Mouse (Mus musculus): ENCODE measurements at regions not wholly inside any gene's neighbourhood (a gene's known extent, or its start where the extent isn't known, plus 50 kb on each side); places are given as distances from the start of the nearest gene placed in this dataset.
"Not testable (repeated sequence)": the region's sequence is repeated elsewhere in the genome, so short reads cannot be mapped to it uniquely, and the experiment has no call there.

- H3K27ac ChIP-seq (replicated peaks): no peak overlapping the region
- H3K27me3 ChIP-seq (replicated peaks): no peaks in the 10 kb centered on the region
- no peak overlapping the region for H3K9ac ChIP-seq
- no peaks in the 10 kb centered on the region for H3K4me1 ChIP-seq
- no peaks in the 10 kb centered on the region for H3K9me3 ChIP-seq
- H3K4me3 ChIP-seq: no peak overlapping the region
- WGBS: 59% methylated on average over 4 of the region's 4 CpGs
- H3K36me3 ChIP-seq: no peaks in the 10 kb centered on the region
- ATAC-seq (ENCODE audit: extremely low read depth, insufficient number of reproducible peaks, low FRiP score, low TSS enrichment): no peak
- H3K4me2 ChIP-seq: no peak overlapping the region
Measured at GRCm38 (mm10) chr2:108034882-108035281, 744.4 kb downstream of the Kcna4 start.

- Histone ChIP-seq H3K4me2 (no peak overlapping the region), H3K4me1 (no peaks in the 10 kb centered on the region), H3K9me3 (no peaks in the 10 kb centered on the region), H3K27ac (replicated peaks) (no peak overlapping the region), H3K9ac (no peak overlapping the region), H3K36me3 (no peaks in the 10 kb centered on the region), H3K27me3 (replicated peaks) (no peaks in the 10 kb centered on the region), H3K4me3 (no peak overlapping the region)
- ATAC-seq (ENCODE audit: extremely low read depth, insufficient number of reproducible peaks, low FRiP score, low TSS enrichment): no peak
- 66% methylated on average over 2 of the region's 2 CpGs for WGBS
Measured at GRCm38 (mm10) chr2:108042086-108042485, 751.6 kb downstream of the Kcna4 start.

- no peak overlapping the region for H3K4me3 ChIP-seq
- no peaks in the 10 kb centered on the region for H3K36me3 ChIP-seq
- no peak overlapping the region for H3K27ac ChIP-seq (replicated peaks)
- no peaks in the 10 kb centered on the region for H3K9me3 ChIP-seq
- no peak for ATAC-seq (ENCODE audit: extremely low read depth, insufficient number of reproducible peaks, low FRiP score, low TSS enrichment)
- no peaks in the 10 kb centered on the region for H3K4me1 ChIP-seq
- 68% methylated on average over 2 of the region's 2 CpGs for WGBS
- no peaks in the 10 kb centered on the region for H3K27me3 ChIP-seq (replicated peaks)
- H3K4me2 ChIP-seq: no peak overlapping the region
- H3K9ac ChIP-seq: no peak overlapping the region
Measured at GRCm38 (mm10) chr2:108044885-108045284, 754.4 kb downstream of the Kcna4 start.

GRCm38 (mm10) chr2:108045997-108046396 lies 755.6 kb downstream of the Kcna4 start:
- Histone ChIP-seq H3K4me3 (no peak overlapping the region), H3K4me1 (no peaks in the 10 kb centered on the region), H3K9me3 (no peaks in the 10 kb centered on the region), H3K36me3 (no peaks in the 10 kb centered on the region), H3K4me2 (no peak overlapping the region), H3K9ac (no peak overlapping the region), H3K27me3 (replicated peaks) (no peaks in the 10 kb centered on the region), H3K27ac (replicated peaks) (no peak overlapping the region)
- ATAC-seq (ENCODE audit: extremely low read depth, insufficient number of reproducible peaks, low FRiP score, low TSS enrichment): no peak
- 62% methylated on average over 2 of the region's 2 CpGs for WGBS

- H3K27ac ChIP-seq (replicated peaks); ATAC-seq (ENCODE audit: extremely low read depth, insufficient number of reproducible peaks, low FRiP score, low TSS enrichment): not testable (repeated sequence)
- 66% methylated on average over 2 of the region's 2 CpGs for WGBS
Measured at GRCm38 (mm10) chr2:108062751-108063150, 772.3 kb downstream of the Kcna4 start.

GRCm38 (mm10) chr2:108083911-108084310 lies 793.5 kb downstream of the Kcna4 start:
- Histone ChIP-seq H3K27me3 (replicated peaks) (no peaks in the 10 kb centered on the region), H3K4me2 (no peak overlapping the region), H3K36me3 (no peaks in the 10 kb centered on the region), H3K4me3 (no peak overlapping the region), H3K9ac (no peak overlapping the region), H3K9me3 (no peaks in the 10 kb centered on the region), H3K4me1 (no peaks in the 10 kb centered on the region), H3K27ac (replicated peaks) (no peak overlapping the region)
- no peak for ATAC-seq (ENCODE audit: extremely low read depth, insufficient number of reproducible peaks, low FRiP score, low TSS enrichment)
- WGBS: 71% methylated on average over 3 of the region's 3 CpGs

More at GRCm38 (mm10) chr2:108062751-108063150, 772.3 kb downstream of the Kcna4 start:
- not testable (repeated sequence) for H3K4me1 ChIP-seq; H3K4me3 ChIP-seq; H3K9me3 ChIP-seq; H3K27me3 ChIP-seq (replicated peaks); H3K9ac ChIP-seq; H3K4me2 ChIP-seq; H3K36me3 ChIP-seq

GRCm38 (mm10) chr2:108090266-108090665 lies 799.8 kb downstream of the Kcna4 start:
- H3K4me1 ChIP-seq: peaks cover 4% of the 10 kb centered on the region; the same call in 1 of the 2 replicates
- H3K27ac ChIP-seq (replicated peaks): no peak overlapping the region
- no peaks in the 10 kb centered on the region for H3K27me3 ChIP-seq (replicated peaks)
- H3K36me3 ChIP-seq: no peaks in the 10 kb centered on the region
- H3K9me3 ChIP-seq: no peaks in the 10 kb centered on the region
- no peak overlapping the region for H3K4me2 ChIP-seq
- no peak overlapping the region for H3K9ac ChIP-seq
- WGBS: 39% methylated on average over 4 of the region's 4 CpGs
- 0 out of 2 replicates have a peak, but pooled peaks have one; percentile 31 for ATAC-seq (ENCODE audit: extremely low read depth, insufficient number of reproducible peaks, low FRiP score, low TSS enrichment)
- no peak overlapping the region for H3K4me3 ChIP-seq

- Histone ChIP-seq H3K27ac (replicated peaks) (no peak overlapping the region), H3K27me3 (replicated peaks) (no peaks in the 10 kb centered on the region), H3K36me3 (no peaks in the 10 kb centered on the region), H3K9ac (no peak overlapping the region), H3K4me1 (no peaks in the 10 kb centered on the region), H3K4me3 (no peak overlapping the region), H3K4me2 (no peak overlapping the region), H3K9me3 (no peaks in the 10 kb centered on the region)
- no peak for ATAC-seq (ENCODE audit: extremely low read depth, insufficient number of reproducible peaks, low FRiP score, low TSS enrichment)
- 75% methylated on average over 4 of the region's 4 CpGs for WGBS
Measured at GRCm38 (mm10) chr2:108097026-108097425, 806.6 kb downstream of the Kcna4 start.

- H3K9ac ChIP-seq: no peak overlapping the region
- no peak overlapping the region for H3K4me2 ChIP-seq
- no peaks in the 10 kb centered on the region for H3K36me3 ChIP-seq
Measured at GRCm38 (mm10) chr2:108110140-108110539, 819.7 kb downstream of the Kcna4 start.

GRCm38 (mm10) chr2:108145694-108146093 lies 855.3 kb downstream of the Kcna4 start:
- WGBS: 68% methylated on average over 2 of the region's 2 CpGs
- no peaks in the 10 kb centered on the region for H3K36me3 ChIP-seq
- H3K4me3 ChIP-seq: no peak overlapping the region
- no peaks in the 10 kb centered on the region for H3K27me3 ChIP-seq (replicated peaks)
- H3K9me3 ChIP-seq: no peaks in the 10 kb centered on the region
- no peak overlapping the region for H3K9ac ChIP-seq
- ATAC-seq (ENCODE audit: extremely low read depth, insufficient number of reproducible peaks, low FRiP score, low TSS enrichment): no peak
- H3K4me1 ChIP-seq: peaks cover 6% of the 10 kb centered on the region
- H3K27ac ChIP-seq (replicated peaks): no peak overlapping the region
- H3K4me2 ChIP-seq: no peak overlapping the region

More at GRCm38 (mm10) chr2:108110140-108110539, 819.7 kb downstream of the Kcna4 start:
- Histone ChIP-seq H3K27me3 (replicated peaks) (no peaks in the 10 kb centered on the region), H3K4me1 (no peaks in the 10 kb centered on the region), H3K4me3 (no peak overlapping the region), H3K27ac (replicated peaks) (no peak overlapping the region), H3K9me3 (no peaks in the 10 kb centered on the region)
- no peak for ATAC-seq (ENCODE audit: extremely low read depth, insufficient number of reproducible peaks, low FRiP score, low TSS enrichment)

- H3K9ac ChIP-seq: no peak overlapping the region
- H3K27me3 ChIP-seq (replicated peaks): no peaks in the 10 kb centered on the region
- WGBS: 39% methylated on average over 4 of the region's 4 CpGs
- ATAC-seq (ENCODE audit: extremely low read depth, insufficient number of reproducible peaks, low FRiP score, low TSS enrichment): no peak
- H3K36me3 ChIP-seq: no peaks in the 10 kb centered on the region
- H3K4me2 ChIP-seq: no peak overlapping the region
- H3K27ac ChIP-seq (replicated peaks): no peak overlapping the region
- H3K4me1 ChIP-seq: peaks cover 6% of the 10 kb centered on the region
- no peaks in the 10 kb centered on the region for H3K9me3 ChIP-seq
- H3K4me3 ChIP-seq: no peak overlapping the region
Measured at GRCm38 (mm10) chr2:108148221-108148620, 857.8 kb downstream of the Kcna4 start.

- no peak overlapping the region for H3K9ac ChIP-seq
- no peaks in the 10 kb centered on the region for H3K4me1 ChIP-seq
- H3K36me3 ChIP-seq: no peaks in the 10 kb centered on the region
- ATAC-seq (ENCODE audit: extremely low read depth, insufficient number of reproducible peaks, low FRiP score, low TSS enrichment): no peak
- no peak overlapping the region for H3K27ac ChIP-seq (replicated peaks)
- H3K4me3 ChIP-seq: no peak overlapping the region
- H3K27me3 ChIP-seq (replicated peaks): no peaks in the 10 kb centered on the region
- no peak overlapping the region for H3K4me2 ChIP-seq
- no peaks in the 10 kb centered on the region for H3K9me3 ChIP-seq
Measured at GRCm38 (mm10) chr2:108156189-108156588, 865.8 kb downstream of the Kcna4 start.
